In genomic region chr2:160869446-160869845, GRCm38 (mm10) we compare ENCODE assay signal across 23 mouse cellular contexts. TPM values are rescaled to one million over a fixed set of nuclear protein-coding genes. Genes with fewer than 3 reads are reported as not detected.
"Had no signal": no experiment of that assay in that cellular context is flagged by ENCODE, and none has a peak within 500 bp of the region (broad histone marks: within the 10 kb centered on the region; RNA-seq: fewer than 3 reads in every experiment).

No protein-coding gene starts in this region.

- H3K36me3 ChIP-seq: heart, embryonic 10.5 days; heart, embryonic 12.5 days; hindbrain, embryonic 10.5 days; hindbrain, embryonic 13.5 days; hindbrain, embryonic 15.5 days; intestine, embryonic 15.5 days; limb, embryonic 10.5 days; limb, embryonic 12.5 days; liver, embryonic 13.5 days; liver, embryonic 15.5 days had no signal

- H3K27ac ChIP-seq: heart, embryonic 10.5 days; hindbrain, embryonic 10.5 days; hindbrain, embryonic 13.5 days; hindbrain, embryonic 15.5 days; intestine, embryonic 15.5 days; left cerebral cortex, adult 2 months; limb, embryonic 10.5 days; limb, embryonic 12.5 days; liver, embryonic 13.5 days; liver, embryonic 15.5 days had no signal

- H3K4me3 ChIP-seq: heart, embryonic 10.5 days; heart, embryonic 12.5 days; hindbrain, embryonic 10.5 days; hindbrain, embryonic 13.5 days; hindbrain, embryonic 15.5 days; intestine, embryonic 15.5 days; left cerebral cortex, adult 2 months; limb, embryonic 10.5 days; limb, embryonic 12.5 days; liver, embryonic 13.5 days; liver, embryonic 15.5 days had no signal

- H3K27me3 ChIP-seq: heart, embryonic 12.5 days; hindbrain, embryonic 13.5 days; hindbrain, embryonic 15.5 days; intestine, embryonic 15.5 days; limb, embryonic 12.5 days; liver, embryonic 13.5 days; liver, embryonic 15.5 days had no signal

- H3K4me1 ChIP-seq: intestine, embryonic 15.5 days; limb, embryonic 12.5 days had no signal

- DNase-seq: gastrocnemius, postnatal 10 days; gastrocnemius, postnatal 25 days; heart, adult 18-20 months; heart, postnatal 10 days; heart, postnatal 4 days; kidney, adult 18-20 months; kidney, adult 8-10 months; kidney, postnatal 10 days; kidney, postnatal 25 days; kidney, postnatal 4 days; liver, embryonic 13.5 days had no signal

- H3K9ac ChIP-seq: heart, embryonic 12.5 days; hindbrain, embryonic 13.5 days; hindbrain, embryonic 15.5 days; intestine, embryonic 15.5 days; limb, embryonic 12.5 days; liver, embryonic 13.5 days; liver, embryonic 15.5 days had no signal

- H3K9me3 ChIP-seq: heart, embryonic 10.5 days; heart, embryonic 12.5 days; hindbrain, embryonic 10.5 days; hindbrain, embryonic 13.5 days; hindbrain, embryonic 15.5 days; intestine, embryonic 15.5 days; limb, embryonic 10.5 days; limb, embryonic 12.5 days; liver, embryonic 13.5 days; liver, embryonic 15.5 days had no signal

RNA-seq across cellular contexts. Expression of gene Lpin3, which starts 11.0 kb away (rescaled TPM):
- total RNA-seq: granulocyte monocyte progenitor cell, adult 5-6 weeks had no signal

RNA-seq across cellular contexts. Expression of gene Emilin3, which starts 42.7 kb away (rescaled TPM):
- total RNA-seq: granulocyte monocyte progenitor cell, adult 5-6 weeks had no signal
- polyA plus RNA-seq: inflammation-experienced regulatory T-cells, adult 6 months had no signal
